Mouse (Mus musculus): ENCODE data around the gene Rpl4.

DNA sequence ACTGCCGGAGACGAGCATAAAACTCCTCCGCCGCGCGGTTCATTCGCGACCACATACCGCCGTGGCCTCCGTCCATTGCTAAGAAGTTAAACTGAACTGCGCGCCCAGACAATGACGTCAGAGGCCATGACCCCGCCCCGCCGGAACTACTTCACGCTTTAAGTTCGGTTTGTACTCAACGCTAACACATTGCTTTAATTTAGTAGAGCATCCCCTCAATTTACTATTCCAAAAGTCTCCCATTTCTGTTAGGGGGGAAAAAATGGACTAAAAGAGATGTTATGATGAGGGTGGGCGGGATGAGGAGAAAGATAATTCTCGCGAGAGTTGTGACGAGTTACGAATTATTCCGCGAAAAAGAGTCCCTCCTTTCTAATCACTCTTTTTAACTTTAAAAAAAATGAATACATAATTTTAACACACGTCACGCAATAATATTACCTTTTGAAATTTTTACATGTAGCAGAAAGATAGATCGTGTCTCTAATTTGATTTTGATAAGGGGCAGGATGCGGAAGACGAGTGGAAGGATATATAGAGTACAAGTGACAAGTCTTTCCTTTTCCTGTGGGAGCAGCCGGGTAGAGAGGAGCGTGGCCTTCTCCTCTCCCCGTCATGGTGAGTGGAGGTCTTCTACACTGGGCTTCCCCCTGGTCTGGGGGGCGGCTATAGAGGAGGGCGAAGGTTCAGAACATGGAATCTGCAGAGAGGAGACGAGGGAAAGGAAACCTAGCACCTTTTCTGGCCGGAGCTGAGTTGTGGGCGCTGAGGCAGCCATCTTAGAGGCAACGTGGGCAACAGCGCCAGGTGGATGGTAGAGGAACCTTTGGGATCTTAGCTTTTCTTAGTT is at the start of gene Rpl4, which contains the start of gene Zwilch:
- TF ChIP-seq CTCF (IDR thresholded peaks at IDR 0.05; ENCODE audit: borderline replicate concordance, insufficient read depth, low read length), result no peak
- TF ChIP-seq POLR2A (IDR thresholded peaks at IDR 0.05; ENCODE audit: low read depth, low read length), result peak; percentile 97
